Mouse (Mus musculus) spleen, postnatal 0 days (tissue): ENCODE measurements around the gene Cstf2t. TPM values are rescaled to one million over a fixed set of nuclear protein-coding genes. Genes with fewer than 3 reads are reported as not detected.

Experiments
- polyA plus RNA-seq: library from polyadenylated mRNA; unstranded; fragments of >200 nt; fragmentation: Nextera tagmentation; extraction: Ambion mirVana; gene quantifications from 2 replicates; pipeline ENCODE4 v1.2.1, GENCODE M21; 2015

Gene Cstf2t
- 14.9 and 15.9 TPM in 2 replicates for polyA plus RNA-seq

GRCm38 (mm10) chr19:31082662-31083429 lies at the start of gene Cstf2t:
Gene Cstf2t, plus strand, starts transcription at chr19:31082837.

